Mouse (Mus musculus) small intestine, adult 2 months (tissue): ENCODE measurements around the gene Gm10670.
"Not testable (repeated sequence)": the region's sequence is repeated elsewhere in the genome, so short reads cannot be mapped to it uniquely, and the experiment has no call there.

ENCODE experiments used
- CTCF ChIP-seq: fragments of 200-500 bp; IDR thresholded peaks from 2 replicates; pipeline ENCODE4 v1.5.1; 2012; ENCODE audit warnings: low read depth, mild to moderate bottlenecking, control low read depth, inconsistent platforms, low read length, moderate library complexity, mixed read lengths; ENCODE audit not compliant: insufficient replicate concordance, insufficient read length; ENCODE audit errors: extremely low read depth
- POLR2A ChIP-seq: fragments of 200-500 bp; IDR thresholded peaks from 2 replicates; pipeline ENCODE4 v1.6.1; 2012; ENCODE audit warnings: low read depth, mild to moderate bottlenecking, control low read depth, inconsistent platforms, low read length, moderate library complexity

DNA sequence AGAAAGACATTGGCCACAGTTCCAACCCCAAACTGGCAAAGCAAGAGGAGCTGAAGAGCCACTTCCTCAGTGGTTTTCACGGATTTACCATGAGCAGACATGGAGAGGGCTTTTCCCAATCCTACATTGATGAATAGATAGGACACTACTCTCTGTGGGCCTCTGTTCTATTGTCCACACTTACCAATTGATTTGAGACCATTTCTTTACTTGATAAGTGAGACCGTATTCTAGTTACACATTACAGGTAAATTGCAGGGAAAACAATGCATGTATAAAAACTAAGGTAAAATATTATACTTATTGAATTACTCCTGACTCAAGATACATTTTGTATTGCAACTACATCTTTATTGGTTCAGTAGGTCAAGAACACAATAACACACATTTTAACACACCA, 32.2 kb downstream of the Gm10670 start, which contains the start of gene Vmn1r101:
- TF ChIP-seq CTCF, POLR2A: not testable (repeated sequence)
